Mouse (Mus musculus) small intestine, adult 2 months (tissue): ENCODE results near the gene Hist3h2a. TPM values are rescaled to one million over a fixed set of nuclear protein-coding genes. Genes with fewer than 3 reads are reported as not detected.
A peak's percentile ranks its signal among the peaks of the same experiment; 100 is the strongest.

Source experiments
- H3K27ac ChIP-seq: fragments of 200-500 bp; 2 replicates; pipeline ENCODE4 v1.5.1; 2012; ENCODE audit warnings: low read depth, low read length, control low read depth, inconsistent platforms; ENCODE audit not compliant: insufficient read depth
- H3K27me3 ChIP-seq: fragments of 200-500 bp; 2 replicates; pipeline ENCODE4 v1.6.1; 2012; ENCODE audit warnings: mild to moderate bottlenecking, moderate library complexity, low read length, inconsistent platforms; ENCODE audit not compliant: control insufficient read depth, insufficient read depth
- H3K36me3 ChIP-seq: fragments of 200-500 bp; 2 replicates; pipeline ENCODE4 v1.6.1; 2012; ENCODE audit warnings: mild to moderate bottlenecking, low read length, control low read depth, inconsistent platforms; ENCODE audit not compliant: control insufficient read depth, insufficient read depth
- H3K4me1 ChIP-seq: fragments of 200-500 bp; 2 replicates; pipeline ENCODE4 v1.6.1; 2012; ENCODE audit warnings: low read length, inconsistent platforms, mixed read lengths; ENCODE audit not compliant: control insufficient read depth, insufficient read depth, insufficient read length
- H3K4me3 ChIP-seq: fragments of 200-500 bp; 2 replicates; pipeline ENCODE4 v1.5.1; 2012; ENCODE audit warnings: low read depth, mild to moderate bottlenecking, control low read depth, inconsistent platforms, low read length, moderate library complexity
- CTCF ChIP-seq: fragments of 200-500 bp; IDR thresholded peaks from 2 replicates; pipeline ENCODE4 v1.5.1; 2012; ENCODE audit warnings: low read depth, mild to moderate bottlenecking, control low read depth, inconsistent platforms, low read length, moderate library complexity, mixed read lengths; ENCODE audit not compliant: insufficient replicate concordance, insufficient read length; ENCODE audit errors: extremely low read depth
- POLR2A ChIP-seq: fragments of 200-500 bp; IDR thresholded peaks from 2 replicates; pipeline ENCODE4 v1.6.1; 2012; ENCODE audit warnings: low read depth, mild to moderate bottlenecking, control low read depth, inconsistent platforms, low read length, moderate library complexity
- WGBS: fragments of 180-500 bp; shearing (Covaris S2); methylation state at CpG from one replicate; pipeline ENCODE4 v1.1.7; 2018; 5-methylcytosine and 5-hydroxymethylcytosine counted together
- polyA plus RNA-seq: library from polyadenylated mRNA; depleted of rRNA; stranded (reverse); fragments of >200 nt; gene quantifications from 2 replicates; pipeline ENCODE4 v1.2.3, GENCODE M21; 2012

Gene Hist3h2a
- polyA plus RNA-seq, 1 experiment, result 12.1 TPM

DNA sequence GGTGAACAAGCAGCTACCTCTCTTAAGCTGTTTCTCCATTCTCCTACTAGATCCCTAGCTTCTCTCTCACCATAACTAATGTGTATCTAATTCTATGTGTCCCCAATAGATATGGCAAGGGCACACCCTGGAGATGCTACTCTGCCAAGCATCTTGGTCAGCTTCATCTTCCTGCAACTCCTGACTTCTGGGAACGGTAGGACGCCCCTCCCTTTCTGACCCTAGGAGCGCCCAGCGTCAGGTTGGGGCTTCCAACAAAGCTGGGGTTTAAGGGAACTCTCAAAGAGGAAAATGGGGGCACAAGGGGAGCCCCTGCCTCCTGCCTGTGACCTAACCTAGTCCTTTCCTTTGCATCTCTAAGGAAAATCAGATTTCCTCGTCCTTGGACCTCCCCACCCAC lies 35.7 kb upstream of the Hist3h2a start:
- Histone ChIP-seq H3K36me3 (no peaks in the 10 kb centered on the region), H3K4me1 (peaks cover 5% of the 10 kb centered on the region; the same call in 1 of the 2 replicates), H3K27ac (no peak overlapping the region), H3K27me3 (no peaks in the 10 kb centered on the region), H3K4me3 (no peak overlapping the region)
- 56% methylated on average over 5 of the region's 5 CpGs for WGBS
- no peak for TF ChIP-seq POLR2A
- TF ChIP-seq CTCF, result no peak

DNA sequence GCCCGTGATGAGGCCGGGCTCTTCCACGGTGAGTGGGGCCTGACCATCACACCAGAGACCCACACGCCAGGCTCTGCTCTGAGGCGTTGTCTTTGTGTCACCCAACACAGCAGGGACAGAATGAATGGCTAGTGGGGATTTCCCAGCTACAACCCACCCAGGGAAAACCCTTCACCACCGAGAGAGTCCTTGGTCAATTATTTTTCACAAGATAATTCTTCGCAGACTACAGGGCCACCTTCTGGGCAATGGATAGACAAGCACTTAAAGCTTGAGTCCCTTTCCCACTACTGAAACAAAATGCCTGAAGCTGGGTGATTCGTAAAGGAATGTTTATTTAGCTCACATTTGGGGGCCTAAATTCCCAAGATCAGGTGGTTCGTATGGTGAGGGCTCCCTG lies 32.1 kb upstream of the Hist3h2a start:
- H3K36me3 ChIP-seq, result no peaks in the 10 kb centered on the region
- WGBS, result 76% methylated on average over 9 of the region's 9 CpGs
- no peak overlapping the region for H3K4me3 ChIP-seq
- H3K27ac ChIP-seq, result no peak overlapping the region
- H3K4me1 ChIP-seq, result no peaks in the 10 kb centered on the region
- TF ChIP-seq CTCF, result no peak
- no peak for TF ChIP-seq POLR2A
- H3K27me3 ChIP-seq, result no peaks in the 10 kb centered on the region

DNA sequence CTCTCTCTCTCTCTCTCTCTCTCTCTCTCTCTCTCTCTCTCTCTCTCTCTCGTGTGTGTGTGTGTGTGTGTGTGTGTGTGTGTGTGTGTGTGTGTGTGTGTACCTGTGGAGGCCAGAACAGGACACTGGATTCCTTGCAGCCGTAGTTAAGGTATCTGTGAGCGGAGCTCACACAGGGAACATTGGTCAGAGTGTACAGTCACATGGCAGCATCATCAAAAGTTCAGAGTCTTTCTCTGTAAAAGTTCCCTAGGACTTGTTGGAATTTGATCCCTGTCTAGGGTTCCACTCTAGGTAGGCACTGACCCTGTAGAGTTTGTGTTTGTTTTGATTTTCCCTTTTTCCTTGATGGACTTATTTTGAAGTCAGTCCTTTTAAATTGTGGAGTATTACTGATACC lies 27.8 kb upstream of the Hist3h2a start:
- WGBS, result 43% methylated on average over 2 of the region's 3 CpGs
- Histone ChIP-seq H3K27ac (no peak overlapping the region), H3K4me3 (no peak overlapping the region), H3K36me3 (0 out of 2 replicates have a peak, but pooled peaks cover 2% of the 10 kb centered on the region), H3K4me1 (peaks cover 13% of the 10 kb centered on the region; the same call in 1 of the 2 replicates), H3K27me3 (no peaks in the 10 kb centered on the region)
- TF ChIP-seq CTCF, result no peak

DNA sequence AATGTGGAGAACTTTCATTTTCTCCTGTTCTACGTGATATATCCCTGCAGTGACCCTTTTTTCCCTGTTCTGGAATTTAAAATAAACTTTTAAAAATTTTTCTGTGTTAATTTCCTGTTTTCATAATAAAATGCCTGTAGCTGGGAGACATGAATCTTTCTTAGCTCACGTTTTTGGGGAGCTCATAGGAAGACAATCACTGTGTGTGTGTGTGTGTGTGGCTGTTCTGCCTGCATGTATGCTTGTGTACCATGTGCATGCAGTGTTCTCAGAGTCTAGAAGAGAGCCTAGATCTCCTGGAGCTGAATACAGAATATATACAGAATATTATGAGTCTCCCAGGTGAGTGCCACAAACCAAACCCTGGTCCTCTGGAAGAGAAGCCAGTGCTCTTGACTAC lies 27.4 kb upstream of the Hist3h2a start:
- Histone ChIP-seq H3K27me3 (no peaks in the 10 kb centered on the region), H3K27ac (no peak overlapping the region), H3K36me3 (0 out of 2 replicates have a peak, but pooled peaks cover 3% of the 10 kb centered on the region), H3K4me3 (no peak overlapping the region), H3K4me1 (peaks cover 16% of the 10 kb centered on the region; the same call in 1 of the 2 replicates)
- TF ChIP-seq CTCF (no peak), POLR2A (no peak)
- WGBS, result 49% methylated on average over 2 of the region's 2 CpGs

DNA sequence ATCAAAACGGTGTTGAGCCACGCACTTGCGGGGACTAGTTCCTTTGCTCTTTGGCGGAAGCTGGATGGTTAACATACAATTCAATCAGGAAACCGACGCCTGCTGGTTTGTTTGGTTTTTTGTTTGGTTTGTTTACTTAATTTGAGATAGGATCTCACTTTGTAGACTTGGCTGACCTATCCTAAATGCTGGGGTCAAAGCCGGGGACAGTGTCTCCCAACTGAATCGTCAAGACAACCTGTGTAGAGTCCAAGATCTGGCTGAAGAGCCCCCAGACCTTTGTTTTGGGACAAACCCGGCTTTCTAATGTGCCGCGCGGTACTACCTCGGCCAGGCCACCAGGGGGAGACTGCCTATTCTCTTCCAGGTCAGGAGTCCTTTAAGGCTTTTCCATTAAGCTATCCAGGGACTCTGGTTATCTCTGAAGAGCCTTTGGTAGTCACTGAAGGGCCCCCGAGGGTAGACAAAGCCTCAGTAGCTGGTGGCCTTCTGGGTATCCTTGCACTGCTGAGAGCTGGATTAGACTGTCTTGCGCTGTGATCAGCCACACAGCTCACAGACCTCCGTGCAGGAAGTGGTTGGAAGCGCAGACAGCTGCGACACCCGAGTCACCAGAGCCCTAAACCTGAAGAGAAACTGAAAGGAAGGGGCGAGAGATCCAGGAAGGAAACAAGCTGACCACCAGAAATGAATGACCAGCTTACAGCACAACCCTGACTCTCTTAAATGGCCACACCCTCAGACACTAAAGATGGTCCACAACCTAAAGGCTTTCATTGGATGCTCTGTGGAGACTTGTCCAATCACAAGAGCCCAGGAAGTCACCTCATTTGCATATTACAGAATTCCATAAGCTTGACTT lies 26.5 kb upstream of the Hist3h2a start:
- Histone ChIP-seq H3K27ac (peak overlapping the region; percentile 73), H3K4me1 (peaks cover 19% of the 10 kb centered on the region; the same call in 1 of the 2 replicates), H3K36me3 (peaks cover 10% of the 10 kb centered on the region), H3K4me3 (peak overlapping the region; percentile 61), H3K27me3 (no peaks in the 10 kb centered on the region)
- TF ChIP-seq POLR2A (0 out of 2 replicates have a peak, but pooled peaks have one; percentile 17), CTCF (peak; percentile 98)
- 2% methylated on average over 20 of the region's 20 CpGs for WGBS

DNA sequence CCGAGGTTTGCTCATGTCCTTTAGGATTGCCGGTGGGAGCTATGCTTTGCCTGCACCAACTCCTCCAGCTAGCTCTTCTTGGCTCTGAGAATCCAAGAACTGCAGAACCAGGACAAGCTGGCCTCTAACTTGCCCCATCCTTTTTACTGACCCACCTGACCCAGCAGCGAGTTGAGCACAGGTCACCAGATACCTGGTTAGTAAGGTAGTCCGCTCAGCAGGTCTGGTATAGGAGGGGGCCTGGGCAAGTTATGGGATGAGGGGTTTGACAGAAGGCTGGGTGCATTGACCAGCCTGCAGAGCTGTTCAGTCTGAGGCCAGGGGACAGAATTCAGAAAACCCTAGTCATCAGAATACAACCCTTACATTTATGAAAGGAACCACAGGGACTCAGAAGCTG lies 25.4 kb upstream of the Hist3h2a start:
- no peak for TF ChIP-seq POLR2A
- no peak for TF ChIP-seq CTCF
- H3K36me3 ChIP-seq, result peaks cover 20% of the 10 kb centered on the region
- no peaks in the 10 kb centered on the region for H3K27me3 ChIP-seq
- H3K27ac ChIP-seq, result no peak overlapping the region
- WGBS, result 79% methylated on average over 4 of the region's 4 CpGs
- H3K4me1 ChIP-seq, result peaks cover 19% of the 10 kb centered on the region; the same call in 1 of the 2 replicates
- H3K4me3 ChIP-seq, result no peak overlapping the region

DNA sequence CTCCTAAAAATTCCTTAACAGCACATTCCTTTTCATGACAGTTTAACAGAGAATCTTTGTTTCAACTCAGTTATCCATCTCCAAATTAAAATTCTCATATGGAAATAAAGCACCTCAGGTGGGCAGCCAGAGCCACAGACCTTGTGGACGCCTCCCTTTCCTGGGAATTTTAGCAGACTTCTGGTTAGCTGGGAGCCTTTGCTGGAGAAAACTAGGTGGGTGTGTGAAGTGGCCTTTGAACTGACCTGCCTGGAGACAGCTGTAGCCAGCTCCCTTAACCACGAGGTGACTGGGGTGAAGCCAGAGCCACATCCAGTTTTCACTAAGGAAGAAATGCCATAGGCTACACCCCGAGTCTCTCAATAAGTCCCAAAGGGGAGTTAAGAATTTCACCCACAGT lies 24.8 kb upstream of the Hist3h2a start:
- WGBS, result 23% methylated on average over 3 of the region's 3 CpGs
- peaks cover 19% of the 10 kb centered on the region; the same call in 1 of the 2 replicates for H3K4me1 ChIP-seq
- H3K36me3 ChIP-seq, result peaks cover 24% of the 10 kb centered on the region
- no peaks in the 10 kb centered on the region for H3K27me3 ChIP-seq
- TF ChIP-seq POLR2A, result no peak
- TF ChIP-seq CTCF, result no peak
- H3K27ac ChIP-seq, result no peak overlapping the region
- no peak overlapping the region for H3K4me3 ChIP-seq
